Mouse (Mus musculus) limb, embryonic 13.5 days (tissue): ENCODE results near the gene Aplp1. TPM values are rescaled to one million over a fixed set of nuclear protein-coding genes. Genes with fewer than 3 reads are reported as not detected.

ENCODE experiments used
- ATAC-seq: fragments of 200-750 bp; cut with Nextera tagmentation; 2 replicates; pipeline ENCODE4 v1.8.0; 2017; ENCODE audit warnings: low read depth, moderate number of reproducible peaks, moderate TSS enrichment; ENCODE audit not compliant: low FRiP score
- H3K27ac ChIP-seq: fragments of 300-500 bp; sonication (generic); 2 replicates; pipeline ENCODE4 v1.5.1; 2015; ENCODE audit warnings: inconsistent platforms, mild to moderate bottlenecking, moderate library complexity
- H3K27me3 ChIP-seq: fragments of 300-500 bp; sonication (generic); 2 replicates; pipeline ENCODE4 v1.6.1; 2015; ENCODE audit warnings: mild to moderate bottlenecking, inconsistent platforms
- H3K36me3 ChIP-seq: fragments of 300-500 bp; sonication (generic); 2 replicates; pipeline ENCODE4 v1.6.1; 2015; ENCODE audit warnings: inconsistent platforms, mild to moderate bottlenecking, moderate library complexity
- H3K4me1 ChIP-seq: fragments of 300-500 bp; sonication (generic); 2 replicates; pipeline ENCODE4 v1.6.1; 2015; ENCODE audit warnings: inconsistent platforms
- H3K4me2 ChIP-seq: fragments of 300-500 bp; sonication (generic); replicated peaks from 2 replicates; pipeline ENCODE4 v1.6.1; 2015; ENCODE audit warnings: inconsistent platforms, mild to moderate bottlenecking, moderate library complexity
- H3K4me3 ChIP-seq: fragments of 300-500 bp; sonication (generic); 2 replicates; pipeline ENCODE4 v1.5.1; 2015; ENCODE audit warnings: moderate library complexity, mild to moderate bottlenecking, inconsistent platforms
- H3K9ac ChIP-seq: fragments of 300-500 bp; sonication (generic); 2 replicates; pipeline ENCODE4 v1.6.1; 2015; ENCODE audit warnings: mild to moderate bottlenecking, inconsistent platforms
- H3K9me3 ChIP-seq: fragments of 300-500 bp; sonication (generic); 2 replicates; pipeline ENCODE4 v1.6.1; 2016; ENCODE audit warnings: inconsistent platforms
- WGBS: fragments of 180-500 bp; shearing (Covaris S2); methylation state at CpG from one replicate; pipeline ENCODE4 v1.1.7; 2015; 5-methylcytosine and 5-hydroxymethylcytosine counted together
- polyA plus RNA-seq: library from polyadenylated mRNA; unstranded; fragments of >200 nt; fragmentation: Nextera tagmentation; extraction: Ambion mirVana; gene quantifications from 2 replicates; pipeline ENCODE4 v1.2.1, GENCODE M21; 2015

Gene Aplp1
- polyA plus RNA-seq, 1 experiment from 2014 or later, result 44.2 TPM

DNA sequence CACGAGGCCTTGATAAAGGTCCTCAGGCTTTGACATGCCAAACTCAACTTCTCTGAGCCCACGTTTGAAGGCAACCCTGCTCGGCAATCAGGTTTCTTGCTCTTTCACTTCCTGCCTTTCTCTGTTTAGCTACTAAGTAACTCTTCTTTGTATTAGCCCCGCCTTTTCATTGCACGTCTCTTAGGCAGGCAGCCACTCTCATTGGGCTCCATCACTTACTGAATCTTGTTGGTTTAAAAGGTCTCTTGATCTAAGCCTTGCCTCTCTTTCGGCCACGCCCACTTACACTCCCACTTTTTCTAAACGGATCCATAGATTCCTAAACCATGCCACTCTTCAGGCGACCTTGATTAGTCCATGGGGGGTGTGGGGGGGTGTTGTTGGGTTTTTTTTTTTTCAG lies 1.6 kb downstream of the Aplp1 start:
- 25% methylated on average over 9 of the region's 9 CpGs for WGBS
- ATAC-seq, result no peak
- Histone ChIP-seq H3K4me3 (peak overlapping the region; percentile 72), H3K4me2 (peak overlapping the region; percentile 81), H3K9ac (no peak overlapping the region), H3K27me3 (peaks cover 72% of the 10 kb centered on the region), H3K36me3 (peaks cover 25% of the 10 kb centered on the region), H3K27ac (no peak overlapping the region), H3K9me3 (no peaks in the 10 kb centered on the region), H3K4me1 (peaks cover 19% of the 10 kb centered on the region)

GRCm38 (mm10) chr7:30440697-30441096 lies 4.6 kb downstream of the Aplp1 start:
- Histone ChIP-seq H3K9ac (no peak overlapping the region), H3K4me3 (no peak overlapping the region), H3K27ac (no peak overlapping the region), H3K4me1 (peaks cover 16% of the 10 kb centered on the region), H3K27me3 (peaks cover 79% of the 10 kb centered on the region), H3K4me2 (no peak overlapping the region), H3K36me3 (peaks cover 40% of the 10 kb centered on the region), H3K9me3 (no peaks in the 10 kb centered on the region)
- WGBS, result 49% methylated on average over 2 of the region's 5 CpGs
- no peak for ATAC-seq

GRCm38 (mm10) chr7:30439734-30440133 lies 5.6 kb downstream of the Aplp1 start:
- Histone ChIP-seq H3K9me3 (no peaks in the 10 kb centered on the region), H3K4me2 (no peak overlapping the region), H3K4me1 (peaks cover 10% of the 10 kb centered on the region), H3K27ac (no peak overlapping the region), H3K27me3 (peaks cover 80% of the 10 kb centered on the region), H3K4me3 (no peak overlapping the region), H3K9ac (no peak overlapping the region), H3K36me3 (peaks cover 50% of the 10 kb centered on the region)
- WGBS, result 77% methylated on average over 13 of the region's 13 CpGs
- no peak for ATAC-seq

DNA sequence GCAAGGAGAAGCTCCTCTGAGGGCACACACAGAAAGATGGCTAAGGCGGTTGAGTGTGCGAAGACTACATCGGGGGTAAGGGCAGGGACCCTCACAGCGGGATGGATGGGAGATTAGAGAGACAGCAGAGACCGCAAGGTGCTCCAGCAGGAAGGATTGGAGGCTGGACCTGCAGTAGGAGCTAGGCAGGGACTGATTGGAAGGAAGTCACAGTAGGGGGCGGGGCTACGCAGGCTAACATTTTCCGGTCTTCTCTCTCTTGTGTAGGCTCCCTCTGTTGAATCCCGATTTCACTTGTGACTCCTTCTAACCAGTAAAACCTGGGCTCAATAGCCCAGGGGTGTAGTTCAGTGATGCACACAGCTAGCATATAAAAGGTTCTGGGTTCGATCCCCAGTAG lies 8.5 kb downstream of the Aplp1 start:
- Histone ChIP-seq H3K27ac (no peak overlapping the region), H3K9ac (no peak overlapping the region), H3K4me3 (no peak overlapping the region), H3K36me3 (peaks cover 38% of the 10 kb centered on the region), H3K4me2 (no peak overlapping the region), H3K9me3 (no peaks in the 10 kb centered on the region), H3K27me3 (peaks cover 54% of the 10 kb centered on the region), H3K4me1 (no peaks in the 10 kb centered on the region)
- ATAC-seq, result no peak
- 17% methylated on average over 10 of the region's 10 CpGs for WGBS

GRCm38 (mm10) chr7:30435156-30435555 lies 10.2 kb downstream of the Aplp1 start:
- Histone ChIP-seq H3K36me3 (peaks cover 33% of the 10 kb centered on the region), H3K4me3 (no peak overlapping the region), H3K9ac (no peak overlapping the region), H3K4me2 (no peak overlapping the region), H3K27ac (no peak overlapping the region), H3K9me3 (no peaks in the 10 kb centered on the region), H3K4me1 (no peaks in the 10 kb centered on the region), H3K27me3 (peaks cover 47% of the 10 kb centered on the region)
- no peak for ATAC-seq
- WGBS, result 32% methylated on average over 9 of the region's 9 CpGs

- Histone ChIP-seq H3K9ac (no peak overlapping the region), H3K4me2 (no peak overlapping the region), H3K36me3 (peaks cover 33% of the 10 kb centered on the region), H3K27ac (no peak overlapping the region), H3K4me1 (no peaks in the 10 kb centered on the region), H3K27me3 (peaks cover 42% of the 10 kb centered on the region), H3K9me3 (no peaks in the 10 kb centered on the region), H3K4me3 (no peak overlapping the region)
- ATAC-seq, result no peak
- 68% methylated on average over 10 of the region's 10 CpGs for WGBS
These were observed 10.6 kb downstream of the Aplp1 start for GRCm38 (mm10) chr7:30434701-30435100.

DNA sequence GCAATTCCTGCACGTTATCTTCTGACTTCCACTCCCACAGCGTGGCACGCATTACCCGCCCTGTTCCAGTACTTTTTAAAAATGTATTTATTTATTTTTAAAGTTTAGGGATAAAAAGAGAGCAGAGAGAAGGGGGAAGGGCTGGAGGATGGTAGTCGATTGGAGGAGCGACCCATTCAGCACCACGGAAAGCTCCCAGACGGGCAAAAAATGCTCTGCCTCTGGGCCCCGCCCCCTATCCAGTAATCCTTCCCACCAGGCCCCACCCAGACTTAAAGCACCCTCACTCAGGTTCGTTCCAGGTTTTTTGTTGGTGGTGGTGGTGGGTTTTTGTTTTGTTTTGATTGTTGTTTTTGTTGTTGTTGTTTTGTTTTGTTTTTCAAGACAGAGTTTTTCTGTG lies 11.1 kb downstream of the Aplp1 start:
- H3K4me3 ChIP-seq, result no peak overlapping the region
- no peak overlapping the region for H3K4me2 ChIP-seq
- no peak overlapping the region for H3K9ac ChIP-seq
- no peaks in the 10 kb centered on the region for H3K4me1 ChIP-seq
- peaks cover 39% of the 10 kb centered on the region for H3K27me3 ChIP-seq
- ATAC-seq, result no peak
- H3K36me3 ChIP-seq, result peaks cover 32% of the 10 kb centered on the region
- no peaks in the 10 kb centered on the region for H3K9me3 ChIP-seq
- 5% methylated on average over 10 of the region's 10 CpGs for WGBS
- no peak overlapping the region for H3K27ac ChIP-seq

DNA sequence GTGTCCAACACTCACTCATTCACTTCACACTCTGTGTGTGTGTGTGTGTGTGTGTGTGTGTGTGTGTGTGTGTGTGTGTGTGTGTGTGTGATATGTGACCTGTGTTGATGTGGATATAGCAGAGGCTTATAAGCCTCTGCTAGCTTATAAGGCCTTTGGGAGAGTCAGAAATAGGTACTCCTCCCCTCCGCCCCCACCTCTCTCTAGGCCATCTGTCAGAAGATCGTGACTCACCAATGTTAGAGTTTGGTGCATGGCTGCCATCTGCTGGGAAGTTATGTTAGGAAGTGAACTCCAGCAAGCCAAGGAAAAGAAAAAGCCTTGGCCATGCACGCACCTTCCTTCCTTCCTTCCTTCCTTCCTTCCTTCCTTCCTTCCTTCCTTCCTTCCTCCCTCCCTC lies 13.5 kb downstream of the Aplp1 start:
- ATAC-seq, result no peak
- Histone ChIP-seq H3K36me3 (peaks cover 21% of the 10 kb centered on the region), H3K4me1 (no peaks in the 10 kb centered on the region), H3K9ac (no peak overlapping the region), H3K9me3 (no peaks in the 10 kb centered on the region), H3K4me3 (no peak overlapping the region), H3K4me2 (no peak overlapping the region), H3K27ac (no peak overlapping the region), H3K27me3 (peaks cover 20% of the 10 kb centered on the region)
- WGBS, result 19% methylated on average over 3 of the region's 3 CpGs

DNA sequence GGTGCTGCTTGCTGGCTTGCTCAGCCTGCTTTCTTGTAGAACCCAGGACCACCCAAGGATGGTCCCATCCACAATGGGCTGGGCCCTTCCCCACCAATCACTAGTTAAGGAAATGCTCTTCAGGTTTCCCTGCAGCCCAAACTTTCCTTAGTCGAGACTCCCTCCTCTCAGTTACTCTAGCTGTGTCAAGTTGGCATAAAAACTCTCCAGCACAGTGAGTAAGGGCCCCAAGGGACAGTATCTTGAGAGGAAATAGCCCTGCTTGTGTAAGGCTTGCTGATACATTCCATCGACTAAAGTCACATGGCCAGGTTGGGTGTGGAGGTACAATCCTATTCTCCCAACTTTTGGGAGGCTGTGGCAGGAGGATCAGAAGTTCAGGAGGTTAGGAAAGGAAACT lies 15.1 kb downstream of the Aplp1 start:
- Histone ChIP-seq H3K27me3 (peaks cover 4% of the 10 kb centered on the region), H3K4me2 (no peak overlapping the region), H3K27ac (no peak overlapping the region), H3K9ac (no peak overlapping the region), H3K9me3 (no peaks in the 10 kb centered on the region), H3K36me3 (peaks cover 15% of the 10 kb centered on the region), H3K4me3 (no peak overlapping the region), H3K4me1 (no peaks in the 10 kb centered on the region)
- ATAC-seq, result no peak
- 48% methylated on average over 2 of the region's 2 CpGs for WGBS

- Histone ChIP-seq H3K4me2 (no peak overlapping the region), H3K27ac (no peak overlapping the region), H3K9me3 (no peaks in the 10 kb centered on the region), H3K27me3 (no peaks in the 10 kb centered on the region), H3K4me1 (no peaks in the 10 kb centered on the region), H3K9ac (no peak overlapping the region), H3K4me3 (no peak overlapping the region), H3K36me3 (peaks cover 10% of the 10 kb centered on the region)
- ATAC-seq, result no peak
These were observed 16.0 kb downstream of the Aplp1 start for GRCm38 (mm10) chr7:30429327-30429726.

DNA sequence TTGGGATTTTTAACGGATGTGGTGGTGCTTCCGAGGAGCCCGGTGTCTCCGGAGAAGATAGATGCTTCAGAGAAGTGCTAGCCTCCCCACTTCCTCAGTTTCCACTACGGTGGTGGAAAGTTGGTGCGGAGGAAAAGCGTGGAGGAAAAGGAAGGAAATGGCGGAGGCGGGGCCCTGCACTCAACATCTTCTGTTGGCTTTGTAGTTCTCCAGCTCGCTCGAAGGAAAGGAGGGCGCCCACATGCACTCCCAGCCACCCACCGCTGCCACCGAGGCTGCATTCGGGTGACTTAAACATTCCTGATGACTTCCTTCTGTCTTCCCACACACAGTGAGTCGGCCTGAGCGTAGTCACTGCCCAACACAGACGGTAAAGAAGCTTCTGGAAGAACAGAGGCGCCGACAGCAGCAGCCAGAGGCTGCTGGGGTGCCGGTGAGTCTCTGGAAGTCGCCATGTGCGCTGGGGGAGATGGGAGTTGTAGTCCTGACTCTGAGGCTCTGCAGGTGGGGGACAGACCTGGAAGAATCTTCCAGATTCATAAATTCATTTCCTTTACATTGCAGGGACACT lies 22.2 kb downstream of the Aplp1 start:
- H3K36me3 ChIP-seq, result peaks cover 10% of the 10 kb centered on the region
- peak overlapping the region; percentile 48; the same call in 1 of the 2 replicates for H3K27ac ChIP-seq
- peak overlapping the region; percentile 63 for H3K4me3 ChIP-seq
- H3K9ac ChIP-seq, result peak overlapping the region; percentile 72
- ATAC-seq, result no peak; the same call in 1 of the 2 replicates
- WGBS, result 47% methylated on average over 23 of the region's 23 CpGs
- peaks cover 19% of the 10 kb centered on the region for H3K4me1 ChIP-seq
- peaks cover 43% of the 10 kb centered on the region for H3K27me3 ChIP-seq
- H3K4me2 ChIP-seq, result peak overlapping the region; percentile 95
- peaks cover 14% of the 10 kb centered on the region for H3K9me3 ChIP-seq

- Histone ChIP-seq H3K4me1 (peaks cover 19% of the 10 kb centered on the region), H3K4me3 (peak overlapping the region; percentile 63), H3K9me3 (peaks cover 14% of the 10 kb centered on the region), H3K9ac (peak overlapping the region; percentile 72), H3K4me2 (peak overlapping the region; percentile 95), H3K27ac (no peak overlapping the region; the same call in 1 of the 2 replicates), H3K36me3 (peaks cover 10% of the 10 kb centered on the region), H3K27me3 (peaks cover 43% of the 10 kb centered on the region)
- ATAC-seq, result 0 out of 2 replicates have a peak, but pooled peaks have one; percentile 10
- 10% methylated on average over 9 of the region's 9 CpGs for WGBS
These were observed 22.8 kb downstream of the Aplp1 start for GRCm38 (mm10) chr7:30422560-30422959.

DNA sequence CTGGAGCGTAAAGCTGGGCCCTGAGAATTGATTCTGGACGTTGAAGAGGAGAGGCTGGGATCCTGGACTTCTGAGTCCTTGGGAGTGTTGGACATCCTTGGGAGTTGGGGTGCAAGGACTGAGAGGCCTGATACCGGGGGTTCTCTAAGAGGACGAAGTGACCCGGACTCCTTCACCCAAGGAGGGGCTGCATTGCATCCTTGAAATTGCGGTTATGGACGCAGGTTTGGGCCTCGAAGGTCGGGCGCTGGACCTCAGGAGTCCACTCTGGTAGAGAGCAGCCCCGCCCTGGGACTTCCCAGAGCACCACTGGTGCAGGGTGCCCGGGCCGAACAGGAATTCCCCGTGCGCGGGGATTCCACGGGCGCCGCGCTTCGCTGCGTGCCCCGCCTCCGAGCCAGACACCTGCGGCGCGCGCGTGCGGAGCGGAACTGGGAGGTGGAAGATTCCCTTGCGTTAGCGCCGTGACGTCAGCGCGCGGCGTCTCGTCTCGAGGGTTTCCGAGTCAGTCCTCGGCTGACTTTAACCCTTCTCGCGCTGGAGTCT lies 23.4 kb downstream of the Aplp1 start:
- Histone ChIP-seq H3K4me2 (peak overlapping the region; percentile 95), H3K27me3 (peaks cover 43% of the 10 kb centered on the region), H3K4me3 (peak overlapping the region; percentile 63), H3K9ac (peak overlapping the region; percentile 72), H3K27ac (no peak overlapping the region), H3K36me3 (peaks cover 10% of the 10 kb centered on the region), H3K4me1 (peaks cover 19% of the 10 kb centered on the region), H3K9me3 (peaks cover 14% of the 10 kb centered on the region)
- peak; percentile 75 for ATAC-seq
- under 1% methylated on average over 45 of the region's 45 CpGs for WGBS
